Mouse (Mus musculus) urinary bladder, postnatal 36 days (tissue): ENCODE data around the gene Plxna2.

Source experiments
- DNase-seq, 2 experiments: peaks; one replicate each; pipeline ENCODE4 v3.0.0; 2022; ENCODE audit warnings: low spot score in 2 of 2, mixed read lengths in 1 of 2

The Plxna2 gene

DNA sequence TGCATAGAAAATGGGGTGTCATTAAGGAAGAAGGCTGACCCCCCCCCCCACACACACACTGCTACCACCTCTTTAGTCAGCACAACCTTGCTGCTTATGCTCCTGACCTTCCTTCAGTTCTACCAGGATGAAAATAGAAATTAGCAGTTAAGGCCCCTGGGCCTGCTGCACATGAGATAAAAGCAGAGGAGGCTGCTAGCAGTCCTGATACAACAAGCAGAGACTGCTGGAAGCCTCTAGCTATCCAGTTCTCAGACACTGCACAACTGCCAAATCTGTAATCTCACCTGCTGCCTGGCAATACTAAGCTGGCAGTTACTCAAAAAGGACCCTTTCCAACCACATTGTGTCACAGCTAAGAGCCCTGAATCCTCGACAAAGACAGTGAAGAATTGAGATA lies 197.5 kb downstream of the Plxna2 start:
- DNase-seq, result no peak

GRCm38 (mm10) chr1:194816913-194817312 lies 198.9 kb downstream of the Plxna2 start:
- DNase-seq, result peak; percentile 45 to 60

DNA sequence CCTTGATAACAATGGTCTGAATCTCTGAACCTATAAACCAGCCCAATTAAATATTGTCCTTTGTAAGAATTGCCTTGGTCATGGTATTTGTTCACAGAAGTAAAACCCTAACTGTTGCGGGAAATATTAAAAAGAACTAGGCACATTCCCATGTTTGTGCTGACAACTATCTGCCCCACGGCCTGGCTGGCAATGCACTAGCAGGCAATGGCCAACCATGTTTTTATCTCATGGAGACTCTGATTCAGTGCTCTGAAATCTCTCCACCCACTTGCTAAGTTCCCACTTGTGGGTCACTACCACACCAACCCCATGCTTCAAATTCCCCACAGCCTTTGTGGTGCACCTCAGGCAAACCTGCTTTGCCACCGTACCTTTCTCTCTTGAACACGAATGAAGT lies 202.9 kb downstream of the Plxna2 start:
- DNase-seq, result no peak

DNA sequence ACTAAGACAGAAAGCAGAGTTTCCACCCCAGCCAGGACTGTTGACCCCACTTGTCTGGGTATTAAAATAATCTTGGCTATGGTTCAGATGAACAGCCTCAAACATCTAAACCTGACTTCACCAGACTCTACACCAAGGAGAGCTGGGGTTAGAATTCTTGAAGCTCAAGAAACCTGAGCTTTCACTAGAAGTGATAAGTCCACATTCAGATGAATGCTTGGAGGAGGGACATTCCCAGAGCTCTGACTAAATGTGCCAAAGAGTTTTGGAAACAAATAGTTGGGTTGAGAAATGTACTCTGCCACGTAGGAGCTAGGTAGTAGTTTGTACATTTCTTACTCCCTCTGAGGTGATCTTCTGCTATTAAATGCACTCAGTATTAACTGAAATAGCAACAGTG lies 203.7 kb downstream of the Plxna2 start:
- DNase-seq, result no peak

- no peak for DNase-seq
Measured at GRCm38 (mm10) chr1:194828316-194828715, 210.3 kb downstream of the Plxna2 start.

DNA sequence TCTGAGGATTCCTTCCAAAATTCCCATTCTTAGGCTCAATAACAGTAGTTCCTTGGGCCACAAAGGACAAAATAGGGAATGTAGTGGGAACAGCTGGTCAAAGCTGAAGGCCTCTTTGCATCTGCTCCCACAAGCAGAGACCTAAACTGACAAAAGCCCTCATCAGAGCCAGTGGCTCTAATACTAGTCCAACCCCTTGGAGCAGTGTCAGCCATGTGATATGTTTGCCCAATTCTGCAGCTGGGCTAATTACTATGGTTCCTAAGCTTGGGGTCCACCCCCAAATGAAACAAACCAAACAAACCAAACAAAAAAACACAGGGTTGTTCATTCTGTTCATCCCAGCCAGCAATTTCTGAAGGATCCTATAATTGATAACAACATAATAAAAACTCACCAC lies 217.2 kb downstream of the Plxna2 start:
- no peak for DNase-seq

- DNase-seq, result no peak
Measured at GRCm38 (mm10) chr1:194836182-194836581, 218.2 kb downstream of the Plxna2 start.

DNA sequence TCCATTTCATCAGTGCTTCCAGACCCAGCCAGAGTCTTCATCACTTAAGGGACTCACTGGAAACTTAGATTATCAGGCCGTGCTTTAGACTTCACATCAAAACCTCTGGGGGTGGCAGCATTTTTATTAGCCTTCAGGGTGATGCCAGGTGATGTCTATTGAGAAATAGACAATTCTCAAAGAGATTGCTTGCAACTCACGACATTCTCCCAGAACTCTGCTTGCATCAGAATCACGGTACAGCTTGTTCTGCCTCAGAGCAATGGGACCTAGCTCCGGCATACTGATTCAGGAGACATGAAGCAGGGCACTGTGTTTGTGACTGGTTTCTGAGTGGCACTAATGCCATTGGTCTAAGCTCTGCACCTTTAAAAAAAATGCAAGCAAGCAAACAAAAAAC lies 218.7 kb downstream of the Plxna2 start:
- DNase-seq, result no peak

DNA sequence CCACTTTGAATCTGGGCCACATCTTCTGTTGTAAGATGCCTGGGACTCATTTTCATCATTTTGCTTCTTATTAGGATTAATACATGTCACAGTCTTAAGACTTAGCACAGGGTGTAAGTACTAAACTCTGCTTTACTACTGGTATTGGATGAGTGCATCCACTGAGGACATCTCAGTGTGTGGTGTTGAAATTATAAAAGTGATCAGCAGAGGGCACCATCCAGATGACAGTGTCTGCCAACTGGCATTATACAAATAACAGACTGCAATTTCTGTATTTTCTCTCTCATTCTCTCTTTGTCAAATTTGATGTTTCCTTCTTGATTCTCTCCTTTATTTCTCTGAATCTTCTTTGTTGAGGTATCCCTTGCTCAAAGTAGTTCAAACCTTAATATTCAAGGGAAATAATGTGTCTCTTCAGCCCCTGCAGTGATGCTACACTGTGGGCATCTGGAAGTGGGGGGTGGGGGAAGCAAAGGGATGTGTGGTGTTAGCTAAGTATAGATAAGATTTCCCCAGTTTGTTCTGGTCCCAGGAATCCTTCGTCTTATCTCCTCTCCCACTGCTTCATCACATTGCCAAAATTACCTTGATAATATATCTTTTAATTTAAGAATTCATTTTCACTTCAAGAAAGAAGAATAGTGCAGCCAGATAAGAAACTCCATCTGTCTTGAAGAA lies 221.4 kb downstream of the Plxna2 start:
- peak; percentile 12 to 17 for DNase-seq

DNA sequence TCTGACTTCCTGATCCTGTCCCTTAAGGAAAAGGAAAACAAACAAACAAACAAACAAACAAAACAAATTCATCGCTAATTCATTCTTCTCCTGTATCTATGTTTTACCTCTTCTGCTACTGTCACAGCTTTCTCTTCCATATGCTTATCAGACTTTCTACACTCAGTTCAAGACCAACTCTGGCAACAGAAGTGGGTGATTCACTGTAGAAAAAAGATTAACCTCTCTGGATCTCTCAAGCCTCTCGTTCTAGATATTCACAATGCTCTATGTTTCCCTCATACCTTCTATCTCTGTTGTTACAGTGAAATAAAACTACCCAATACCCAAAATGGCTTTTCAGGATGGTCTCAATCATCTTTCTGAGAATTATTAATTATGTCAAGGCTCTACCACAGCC lies 225.0 kb downstream of the Plxna2 start:
- no peak for DNase-seq

GRCm38 (mm10) chr1:194847014-194847413 lies 229.0 kb downstream of the Plxna2 start:
- DNase-seq, result no peak

DNA sequence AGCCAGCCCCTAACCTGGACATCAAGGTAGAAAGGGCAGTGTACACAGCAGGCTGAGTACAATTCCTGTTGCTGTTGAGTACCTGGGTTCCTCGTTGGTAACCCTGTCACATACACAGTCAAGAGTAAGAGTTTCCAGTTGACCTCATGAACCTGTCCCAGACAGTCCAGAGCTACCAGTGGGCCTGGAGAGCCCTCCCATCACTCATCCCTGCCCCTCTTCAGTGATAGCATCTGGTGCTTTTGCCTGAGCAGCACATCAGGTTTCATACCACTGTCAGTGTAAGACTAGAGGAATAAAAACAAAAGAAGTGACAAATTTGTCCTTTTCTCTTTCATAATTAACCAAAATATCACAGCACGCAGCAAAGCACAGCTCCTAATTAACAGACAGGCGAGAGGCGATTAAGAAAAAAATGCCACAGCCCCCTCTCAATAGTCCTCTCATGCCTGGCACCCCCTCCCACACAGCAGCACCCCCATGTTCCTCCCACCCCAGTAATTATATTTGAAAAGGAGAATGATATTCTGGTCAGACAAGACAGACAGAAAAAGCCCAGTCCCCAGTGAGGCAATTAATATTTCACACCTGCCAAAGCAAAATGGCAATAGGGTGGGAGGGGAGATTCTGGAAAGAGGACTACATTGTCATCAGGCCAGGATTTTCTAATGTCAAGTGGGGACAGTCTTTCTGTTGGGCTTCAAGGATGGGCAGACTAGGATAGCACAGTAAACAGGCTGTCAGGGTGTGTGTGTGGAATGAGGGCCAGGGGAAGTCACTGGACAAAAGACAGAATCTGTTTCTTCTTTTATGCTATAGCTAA lies 233.4 kb downstream of the Plxna2 start:
- no peak for DNase-seq

- no peak for DNase-seq
Measured at GRCm38 (mm10) chr1:194852065-194852358, 234.0 kb downstream of the Plxna2 start.
